Mouse (Mus musculus) CH12.LX (cell line): Measurements from ENCODE around the gene Plce1.

Experiments
- CTCF ChIP-seq, 2 experiments: IDR thresholded peaks in 1 of 2; conservative IDR thresholded peaks in 1 of 2; 2 replicates each; pipeline ENCODE4 v1.5.1; 2011 to 2012; ENCODE audit warnings: low read depth in 2 of 2, low read length in 2 of 2, improper control_type of control experiment in 1 of 2, inconsistent platforms in 1 of 2, mild to moderate bottlenecking in 1 of 2, moderate library complexity in 1 of 2
- ELF1 ChIP-seq: IDR thresholded peaks from 2 replicates; pipeline ENCODE4 v1.6.1; 2014; ENCODE audit warnings: low read depth, mild to moderate bottlenecking, inconsistent platforms, low read length, improper control_type of control experiment
- EP300 ChIP-seq: IDR thresholded peaks from 2 replicates; pipeline ENCODE4 v1.6.1; 2011; ENCODE audit warnings: low read length, improper control_type of control experiment
- MAX ChIP-seq: IDR thresholded peaks from 2 replicates; pipeline ENCODE4 v1.6.1; 2011; ENCODE audit warnings: low read length, improper control_type of control experiment
- POLR2A ChIP-seq: IDR thresholded peaks from 2 replicates; pipeline ENCODE4 v1.6.1; 2011; ENCODE audit warnings: low read depth, mild to moderate bottlenecking, improper control_type of control experiment, low read length

- TF ChIP-seq EP300: no peak
- TF ChIP-seq POLR2A: no peak
- no peak for TF ChIP-seq MAX
- TF ChIP-seq CTCF (conservative IDR thresholded peaks at IDR 0.05 in 1 of 2, IDR thresholded peaks at IDR 0.05 in 1 of 2; ENCODE audit: low read depth in 2 of 2, low read length in 2 of 2): no peak
- TF ChIP-seq ELF1: no peak
Measured at GRCm38 (mm10) chr19:38820186-38820804, 339.4 kb downstream of the Plce1 start.
